Mouse (Mus musculus) embryonic facial prominence, embryonic 15.5 days (tissue): ENCODE measurements around the gene Rasgrf2. TPM values are rescaled to one million over a fixed set of nuclear protein-coding genes. Genes with fewer than 3 reads are reported as not detected.

Experiments
- ATAC-seq: fragments of 200-750 bp; cut with Nextera tagmentation; 2 replicates; pipeline ENCODE4 v1.8.0; 2017; ENCODE audit warnings: low read depth, moderate TSS enrichment; ENCODE audit not compliant: insufficient number of reproducible peaks, low FRiP score, low TSS enrichment
- H3K27ac ChIP-seq: fragments of 300-500 bp; sonication (generic); replicated peaks from 2 replicates; pipeline ENCODE4 v1.5.1; 2015; ENCODE audit warnings: mild to moderate bottlenecking, inconsistent platforms
- H3K27me3 ChIP-seq: fragments of 300-500 bp; sonication (generic); 2 replicates; pipeline ENCODE4 v1.6.1; 2015; ENCODE audit warnings: inconsistent platforms
- H3K36me3 ChIP-seq: fragments of 300-500 bp; sonication (generic); 2 replicates; pipeline ENCODE4 v1.6.1; 2015; ENCODE audit warnings: mild to moderate bottlenecking, inconsistent platforms
- H3K4me1 ChIP-seq: fragments of 300-500 bp; sonication (generic); 2 replicates; pipeline ENCODE4 v1.6.1; 2015; ENCODE audit warnings: inconsistent platforms
- H3K4me2 ChIP-seq: fragments of 300-500 bp; sonication (generic); replicated peaks from 2 replicates; pipeline ENCODE4 v1.6.1; 2015; ENCODE audit warnings: mild to moderate bottlenecking, inconsistent platforms
- H3K4me3 ChIP-seq: fragments of 300-500 bp; sonication (generic); replicated peaks from 2 replicates; pipeline ENCODE4 v1.5.1; 2015; ENCODE audit warnings: mild to moderate bottlenecking, inconsistent platforms
- H3K9ac ChIP-seq: fragments of 300-500 bp; sonication (generic); 2 replicates; pipeline ENCODE4 v1.6.1; 2015; ENCODE audit warnings: inconsistent platforms
- H3K9me3 ChIP-seq: fragments of 300-500 bp; sonication (generic); replicated peaks from 2 replicates; pipeline ENCODE4 v1.6.1; 2016; ENCODE audit warnings: inconsistent platforms
- WGBS: fragments of 180-500 bp; shearing (Covaris S2); methylation state at CpG from one replicate; pipeline ENCODE4 v1.1.7; 2015; 5-methylcytosine and 5-hydroxymethylcytosine counted together
- polyA plus RNA-seq: library from polyadenylated mRNA; unstranded; fragments of >200 nt; fragmentation: Nextera tagmentation; extraction: Ambion mirVana; gene quantifications from 2 replicates; pipeline ENCODE4 v1.2.1, GENCODE M21; 2015

Rasgrf2 gene
- polyA plus RNA-seq, 1 experiment from 2014 or later = 0.52 TPM

GRCm38 (mm10) chr13:91877350-91877749, 254.1 kb downstream of the Rasgrf2 start:
- no peak for ATAC-seq
- Histone ChIP-seq H3K4me1 (peaks cover 20% of the 10 kb centered on the region), H3K9ac (no peak overlapping the region)

DNA sequence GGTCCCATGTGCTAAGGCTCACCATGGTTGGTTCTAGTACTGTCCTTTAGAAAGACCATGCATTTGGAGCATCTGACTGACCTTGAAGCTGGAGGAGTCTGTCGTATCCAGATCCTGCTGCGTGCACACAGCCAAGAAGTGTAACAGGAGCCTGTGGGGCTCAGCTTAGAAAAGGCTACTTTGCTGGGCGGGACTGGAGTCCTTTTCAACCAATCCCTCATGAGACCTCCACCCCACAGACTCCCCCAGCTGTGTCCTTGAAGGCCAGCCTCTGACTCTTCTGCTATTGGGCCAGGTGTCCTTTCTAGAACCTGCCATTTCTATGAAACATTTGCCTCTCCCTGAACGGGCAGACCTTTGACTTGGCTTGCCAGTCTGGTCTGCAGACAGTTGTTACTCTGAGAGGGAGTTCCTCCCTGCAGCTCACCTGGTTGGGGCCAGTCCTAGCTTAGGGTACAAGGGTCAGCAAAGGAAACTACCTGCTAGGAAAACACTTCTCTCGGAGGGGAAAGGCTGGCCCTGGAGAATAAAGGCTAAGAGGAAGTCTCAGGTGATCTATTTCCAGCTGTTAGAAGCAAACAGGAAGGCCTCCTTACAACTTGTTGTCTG, 254.6 kb downstream of the Rasgrf2 start, which contains the start of gene Ckmt2:
TSS of gene Ckmt2 (minus strand) at position 145 of the 609 bp plus-strand sequence.
- Histone ChIP-seq H3K9ac (no peak within 1 kb of the TSS), H3K27me3 (no peaks in the 10 kb centered on the region), H3K36me3 (no peaks in the 10 kb centered on the region), H3K4me3 (no peak within 1 kb of the TSS), H3K4me2 (no peak within 1 kb of the TSS), H3K4me1 (peaks cover 20% of the 10 kb centered on the region), H3K27ac (0 out of 2 replicates have a peak within 1 kb of the TSS, but pooled peaks have one; percentile 44), H3K9me3 (no peaks in the 10 kb centered on the region)
- no peak for ATAC-seq
- WGBS = 68% methylated on average over 5 of the region's 5 CpGs

More at GRCm38 (mm10) chr13:91877350-91877749, 254.1 kb downstream of the Rasgrf2 start:
- H3K27me3 ChIP-seq = no peaks in the 10 kb centered on the region
- no peak overlapping the region for H3K4me3 ChIP-seq
- 77% methylated on average over 10 of the region's 10 CpGs for WGBS
- no peaks in the 10 kb centered on the region for H3K9me3 ChIP-seq
- no peak overlapping the region for H3K4me2 ChIP-seq
- H3K36me3 ChIP-seq = no peaks in the 10 kb centered on the region
- no peak overlapping the region for H3K27ac ChIP-seq

DNA sequence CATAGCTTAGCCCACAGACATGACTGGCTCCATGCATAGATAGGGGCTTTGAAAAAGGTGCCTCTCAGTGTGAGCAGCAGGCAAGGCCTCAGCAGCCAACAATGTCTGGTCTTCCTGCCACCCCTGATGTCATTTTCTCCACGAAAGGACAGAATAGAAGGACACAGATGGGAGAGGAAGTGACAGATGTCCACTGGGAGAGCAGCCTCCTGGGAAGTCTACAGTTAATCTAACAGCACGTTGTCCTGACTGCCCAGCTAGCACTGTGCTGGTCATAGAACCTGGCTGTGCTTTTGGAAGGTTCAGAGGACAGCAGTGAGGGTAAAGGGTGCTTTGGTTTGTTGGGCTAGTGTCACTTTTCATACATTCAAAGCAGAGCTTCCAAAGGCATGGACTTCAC, 255.9 kb downstream of the Rasgrf2 start:
- Histone ChIP-seq H3K4me1 (peaks cover 20% of the 10 kb centered on the region), H3K36me3 (no peaks in the 10 kb centered on the region), H3K4me3 (no peak overlapping the region), H3K9me3 (no peaks in the 10 kb centered on the region), H3K27ac (peak overlapping the region; percentile 44; the same call in 1 of the 2 replicates), H3K9ac (no peak overlapping the region), H3K27me3 (no peaks in the 10 kb centered on the region), H3K4me2 (no peak overlapping the region)
- no peak for ATAC-seq
- 39% methylated on average over 2 of the region's 2 CpGs for WGBS

DNA sequence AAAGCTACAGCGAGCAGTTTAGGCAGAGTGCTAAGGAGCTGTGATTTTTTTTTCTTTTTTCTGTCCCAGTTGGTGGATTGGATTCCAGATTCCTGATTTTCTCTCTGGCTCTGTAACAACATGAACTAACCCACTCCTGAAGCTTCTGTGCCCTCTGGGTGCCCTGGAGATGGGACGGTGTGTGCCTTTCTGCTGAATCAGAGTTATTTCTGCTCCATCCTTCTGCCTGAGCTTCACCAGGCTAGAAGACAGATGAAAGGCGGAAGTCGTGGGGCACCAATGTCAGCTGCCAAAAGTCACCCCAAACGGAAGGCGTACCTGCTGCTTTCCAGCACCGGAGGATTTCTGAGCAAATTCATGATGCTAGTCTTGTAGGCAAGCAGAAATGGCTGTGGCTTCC, 256.9 kb downstream of the Rasgrf2 start:
- no peaks in the 10 kb centered on the region for H3K27me3 ChIP-seq
- no peaks in the 10 kb centered on the region for H3K9me3 ChIP-seq
- no peaks in the 10 kb centered on the region for H3K36me3 ChIP-seq
- no peak overlapping the region for H3K9ac ChIP-seq
- no peak overlapping the region for H3K4me3 ChIP-seq
- no peak overlapping the region for H3K4me2 ChIP-seq
- peak overlapping the region; percentile 81 for H3K27ac ChIP-seq
- peaks cover 20% of the 10 kb centered on the region for H3K4me1 ChIP-seq
- ATAC-seq = no peak; the same call in 1 of the 2 replicates
- 46% methylated on average over 7 of the region's 7 CpGs for WGBS

DNA sequence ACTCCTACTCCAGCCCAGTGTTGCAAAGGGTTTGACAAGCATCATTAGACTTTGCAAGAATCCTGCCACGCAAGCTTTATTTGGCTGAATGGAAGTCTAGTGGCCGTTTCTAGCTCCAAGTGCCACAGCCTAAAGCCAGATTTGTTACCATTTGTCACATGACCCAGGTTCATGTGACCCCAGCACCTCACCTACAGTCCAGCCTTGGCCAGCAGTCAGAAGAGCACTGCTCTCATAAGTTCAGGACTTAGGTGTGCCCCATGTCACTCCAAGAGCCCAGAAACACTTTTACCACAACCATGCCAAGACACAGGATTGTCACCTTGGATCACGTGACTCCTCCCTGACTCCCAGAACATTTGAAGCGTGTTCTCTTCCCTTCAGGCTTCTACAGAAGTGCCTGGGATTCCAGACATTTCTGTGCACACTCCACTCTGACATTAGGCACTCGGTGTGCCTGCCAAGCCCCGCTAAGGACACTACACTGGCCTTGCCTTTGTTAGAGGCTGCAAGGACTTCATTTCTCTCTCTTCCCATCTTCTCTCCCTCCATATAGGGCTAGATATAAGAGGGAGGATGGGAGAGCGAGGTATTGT, 257.6 kb downstream of the Rasgrf2 start:
- H3K36me3 ChIP-seq = no peaks in the 10 kb centered on the region
- H3K27ac ChIP-seq = peak overlapping the region; percentile 81
- no peak overlapping the region for H3K9ac ChIP-seq
- WGBS = 32% methylated on average over 7 of the region's 7 CpGs
- no peak overlapping the region for H3K4me2 ChIP-seq
- H3K4me3 ChIP-seq = no peak overlapping the region
- ATAC-seq = no peak; the same call in 1 of the 2 replicates
- no peaks in the 10 kb centered on the region for H3K27me3 ChIP-seq
- peaks cover 20% of the 10 kb centered on the region for H3K4me1 ChIP-seq
- H3K9me3 ChIP-seq = no peaks in the 10 kb centered on the region

- no peak overlapping the region for H3K27ac ChIP-seq
- no peak for ATAC-seq
- no peaks in the 10 kb centered on the region for H3K27me3 ChIP-seq
- 85% methylated on average over 1 of the region's 1 CpGs for WGBS
- H3K4me3 ChIP-seq = no peak overlapping the region
- H3K36me3 ChIP-seq = no peaks in the 10 kb centered on the region
- no peak overlapping the region for H3K9ac ChIP-seq
- H3K9me3 ChIP-seq = no peaks in the 10 kb centered on the region
- no peak overlapping the region for H3K4me2 ChIP-seq
- H3K4me1 ChIP-seq = no peaks in the 10 kb centered on the region
Measured at GRCm38 (mm10) chr13:91868577-91868976, 262.9 kb downstream of the Rasgrf2 start.

GRCm38 (mm10) chr13:91858835-91859234, 272.6 kb downstream of the Rasgrf2 start:
- 79% methylated on average over 7 of the region's 7 CpGs for WGBS
- H3K9me3 ChIP-seq = no peaks in the 10 kb centered on the region
- H3K27ac ChIP-seq = no peak overlapping the region
- no peak for ATAC-seq
- H3K27me3 ChIP-seq = no peaks in the 10 kb centered on the region
- no peak overlapping the region for H3K9ac ChIP-seq
- no peak overlapping the region for H3K4me3 ChIP-seq
- H3K36me3 ChIP-seq = no peaks in the 10 kb centered on the region
- H3K4me2 ChIP-seq = no peak overlapping the region
- H3K4me1 ChIP-seq = no peaks in the 10 kb centered on the region

- Histone ChIP-seq H3K4me3 (no peak overlapping the region), H3K4me2 (no peak overlapping the region), H3K4me1 (no peaks in the 10 kb centered on the region), H3K27me3 (no peaks in the 10 kb centered on the region), H3K27ac (no peak overlapping the region), H3K9me3 (no peaks in the 10 kb centered on the region), H3K9ac (no peak overlapping the region), H3K36me3 (no peaks in the 10 kb centered on the region)
- ATAC-seq = no peak
- WGBS = 67% methylated on average over 8 of the region's 8 CpGs
Measured at GRCm38 (mm10) chr13:91857427-91857826, 274.0 kb downstream of the Rasgrf2 start.

DNA sequence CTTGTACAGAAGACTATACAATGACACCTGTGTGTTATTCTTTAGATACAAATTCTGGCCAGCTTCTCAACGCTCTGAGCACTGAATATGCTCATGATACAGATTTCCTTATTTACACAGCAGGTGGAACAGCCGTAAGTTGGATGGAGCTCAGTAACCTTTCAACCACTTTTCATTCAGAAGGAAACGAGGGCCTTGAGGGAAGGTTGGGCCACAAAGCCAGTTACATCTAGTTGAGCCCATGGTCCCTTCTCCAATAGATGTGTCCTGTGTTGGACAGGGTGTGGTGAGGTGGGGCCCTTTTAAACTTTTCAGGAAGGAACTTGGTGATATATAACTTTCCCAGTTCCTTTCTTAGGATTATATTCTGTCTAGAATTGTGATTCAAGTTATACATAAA, 277.0 kb downstream of the Rasgrf2 start:
- WGBS = 81% methylated on average over 3 of the region's 3 CpGs
- Histone ChIP-seq H3K4me2 (no peak overlapping the region), H3K4me1 (no peaks in the 10 kb centered on the region), H3K4me3 (no peak overlapping the region), H3K27ac (no peak overlapping the region), H3K9ac (no peak overlapping the region), H3K36me3 (no peaks in the 10 kb centered on the region), H3K27me3 (no peaks in the 10 kb centered on the region), H3K9me3 (no peaks in the 10 kb centered on the region)
- ATAC-seq = no peak

Other genes with a start within 250 kb of the Rasgrf2 start
- gene Gm20379, start 174.3 kb upstream of the Rasgrf2 start, polyA plus RNA-seq = 0.63 and 1.3 TPM in 2 replicates
- gene Dhfr, start 223.1 kb upstream of the Rasgrf2 start, polyA plus RNA-seq = 12.1 and 12.3 TPM in 2 replicates
- 22.5 and 24.2 TPM in 2 replicates for gene Msh3, start 223.3 kb upstream of the Rasgrf2 start, polyA plus RNA-seq